Mouse (Mus musculus): Measurements from ENCODE around the gene Pih1d1.
"Not testable (repeated sequence)": the region's sequence is repeated elsewhere in the genome, so short reads cannot be mapped to it uniquely, and the experiment has no call there.

Gene Pih1d1

DNA sequence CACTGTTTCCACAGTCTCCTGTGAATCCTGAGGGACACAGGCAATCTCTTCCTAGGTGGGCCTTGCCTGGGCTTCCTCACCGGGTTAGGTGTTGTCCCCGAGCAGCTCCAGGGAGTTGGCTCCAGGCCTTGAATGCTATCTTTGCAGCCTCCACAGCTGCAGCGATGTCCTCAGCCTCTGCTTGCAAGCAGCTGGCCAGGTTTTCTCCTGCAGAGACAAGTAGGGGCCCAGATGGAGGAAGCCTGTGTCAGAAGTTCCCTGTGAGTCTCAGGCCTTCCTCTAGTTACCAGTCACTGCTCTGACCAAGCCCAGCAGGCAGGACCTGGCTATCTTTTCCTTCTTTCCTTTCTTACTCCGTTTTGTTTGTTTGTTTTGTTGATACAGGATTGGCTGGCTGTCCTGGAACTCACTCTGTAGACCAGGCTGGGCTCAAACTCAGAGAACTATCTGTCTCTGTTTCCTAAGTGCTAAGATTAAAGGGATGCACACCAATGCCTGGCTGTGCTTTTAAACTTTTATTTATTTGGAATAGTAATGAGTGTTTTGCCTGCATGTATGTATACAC, 5.5 kb upstream of the Pih1d1 start:
- no peak for DNase-seq

GRCm38 (mm10) chr7:45149545-45149944, 4.6 kb upstream of the Pih1d1 start:
- peak; percentile 26 for DNase-seq

GRCm38 (mm10) chr7:45150321-45150720, 3.8 kb upstream of the Pih1d1 start:
- DNase-seq, result no peak

DNA sequence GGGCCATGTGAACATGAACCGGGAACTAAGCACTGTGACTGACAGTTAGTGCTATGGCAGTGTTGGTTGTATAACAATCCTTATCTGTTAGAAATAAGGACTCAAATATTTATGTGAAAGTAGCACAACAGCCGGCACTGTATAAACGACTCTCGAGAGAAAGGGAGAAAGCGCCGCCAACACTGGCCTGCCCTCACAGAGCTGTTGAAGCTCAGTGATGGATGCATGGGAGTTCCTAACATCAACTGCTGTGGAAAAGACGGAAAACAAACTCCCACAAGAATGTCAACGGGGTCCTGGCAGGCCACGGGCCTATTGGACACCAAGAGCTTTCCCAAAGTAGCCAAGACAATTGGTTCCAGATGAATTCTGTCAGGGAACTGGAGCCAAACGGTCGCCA, 2.8 kb upstream of the Pih1d1 start:
- DNase-seq, result no peak

DNA sequence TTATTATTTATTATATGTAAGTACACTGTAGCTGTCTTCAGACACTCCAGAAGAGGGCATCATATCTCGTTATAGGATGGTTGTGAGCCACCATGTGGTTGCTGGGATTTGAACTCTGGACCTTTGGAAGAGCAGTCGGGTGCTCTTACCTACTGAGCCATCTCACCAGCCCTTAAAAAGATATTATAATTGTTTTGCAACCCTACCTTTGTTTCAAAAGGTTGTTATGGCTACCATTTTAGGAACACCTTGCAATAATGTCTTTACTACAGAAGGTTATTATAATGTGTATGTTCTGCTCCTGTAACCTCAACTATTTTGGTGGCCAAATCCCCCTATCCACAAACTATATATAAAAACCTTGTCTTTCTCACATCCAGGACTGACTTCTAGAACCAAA, 1.1 kb upstream of the Pih1d1 start:
- DNase-seq, result not testable (repeated sequence)

DNA sequence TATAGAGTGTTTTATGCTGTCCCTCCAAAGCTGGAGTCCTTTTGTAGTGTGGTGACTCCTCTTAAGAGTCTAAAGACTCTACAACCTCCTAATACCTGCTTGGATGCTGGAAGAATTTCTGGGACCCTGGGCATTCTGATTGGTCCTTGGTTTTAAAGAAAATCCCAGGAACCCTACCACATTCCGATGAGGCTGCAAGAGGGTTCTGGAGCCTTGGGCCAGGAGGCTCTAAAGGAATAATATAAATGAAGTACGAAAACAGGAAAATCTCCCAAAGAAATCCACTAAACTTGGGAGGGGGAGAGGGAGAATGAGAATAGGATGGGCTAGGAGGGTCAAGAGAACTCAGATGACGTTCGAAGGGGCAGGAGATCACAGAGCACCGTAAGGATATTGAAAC, 517 bp upstream of the Pih1d1 start:
- no peak for DNase-seq

DNA sequence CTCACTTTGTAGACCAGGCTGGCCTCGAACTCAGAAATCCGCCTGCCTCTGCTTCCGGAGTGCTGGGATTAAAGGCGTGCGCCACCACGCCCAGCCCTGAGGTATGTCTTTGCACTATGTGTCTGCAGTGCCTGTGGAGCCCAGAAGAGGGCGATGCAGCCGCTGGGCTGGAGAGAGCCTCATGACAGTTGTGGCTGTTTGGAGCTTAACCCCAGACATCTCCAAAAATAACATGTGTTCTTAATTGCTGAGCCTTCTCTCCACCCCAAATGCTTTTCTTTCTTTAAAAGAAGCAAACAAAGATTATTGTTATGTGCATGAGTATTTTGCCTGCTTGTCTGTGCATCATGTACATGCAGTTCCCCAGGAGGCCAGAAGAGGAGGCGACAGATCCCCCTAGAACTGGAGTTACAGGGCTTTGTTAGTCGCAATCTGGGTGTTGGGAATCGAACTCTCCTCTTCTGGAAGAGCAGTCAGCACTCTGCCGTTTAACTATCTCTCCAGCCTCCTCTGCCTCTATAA, 951 bp downstream of the Pih1d1 start:
- DNase-seq, result peak; percentile 70

DNA sequence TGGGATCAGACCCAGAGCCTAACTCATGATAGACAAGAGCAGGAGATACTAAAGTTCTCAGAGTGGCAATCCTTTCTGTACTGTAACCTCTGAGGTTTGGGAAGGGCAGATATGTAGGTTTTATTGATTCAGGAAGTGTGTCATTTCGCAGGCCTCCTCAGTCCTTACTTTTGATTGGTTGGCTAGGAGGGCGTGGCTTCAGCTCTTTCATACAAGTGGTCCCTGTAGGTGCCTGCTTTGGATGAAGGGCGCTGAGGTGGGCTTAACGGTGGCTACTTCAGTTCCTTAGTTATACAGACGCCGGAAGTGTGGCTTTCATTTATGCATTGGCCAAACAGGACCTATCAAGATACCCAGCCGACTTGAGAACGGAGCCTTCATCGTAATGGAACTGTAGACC, 1.5 kb downstream of the Pih1d1 start:
- no peak for DNase-seq

GRCm38 (mm10) chr7:45156206-45156605, 2.1 kb downstream of the Pih1d1 start:
- no peak for DNase-seq

GRCm38 (mm10) chr7:45157459-45157858, 3.4 kb downstream of the Pih1d1 start:
- no peak for DNase-seq

DNA sequence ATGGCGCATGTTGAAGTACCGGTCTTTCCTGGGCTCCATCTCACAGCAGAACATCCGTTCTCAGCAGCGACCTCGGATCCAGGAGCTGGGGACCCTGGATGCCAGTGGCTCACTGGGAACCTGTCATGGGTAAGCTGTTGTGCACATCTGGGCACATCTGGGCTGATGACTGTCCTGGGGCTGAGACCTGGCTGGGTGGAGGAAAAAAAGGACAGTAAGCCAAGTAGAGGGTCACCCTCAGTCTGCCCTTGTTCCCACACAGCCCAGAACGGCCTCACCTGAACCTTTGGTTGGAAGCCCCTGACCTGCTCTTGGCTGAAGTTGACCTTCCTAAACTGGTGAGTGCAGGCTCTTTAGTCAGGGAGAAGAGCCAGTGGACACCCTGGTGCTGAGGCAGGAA, 4.9 kb downstream of the Pih1d1 start:
- no peak for DNase-seq

DNA sequence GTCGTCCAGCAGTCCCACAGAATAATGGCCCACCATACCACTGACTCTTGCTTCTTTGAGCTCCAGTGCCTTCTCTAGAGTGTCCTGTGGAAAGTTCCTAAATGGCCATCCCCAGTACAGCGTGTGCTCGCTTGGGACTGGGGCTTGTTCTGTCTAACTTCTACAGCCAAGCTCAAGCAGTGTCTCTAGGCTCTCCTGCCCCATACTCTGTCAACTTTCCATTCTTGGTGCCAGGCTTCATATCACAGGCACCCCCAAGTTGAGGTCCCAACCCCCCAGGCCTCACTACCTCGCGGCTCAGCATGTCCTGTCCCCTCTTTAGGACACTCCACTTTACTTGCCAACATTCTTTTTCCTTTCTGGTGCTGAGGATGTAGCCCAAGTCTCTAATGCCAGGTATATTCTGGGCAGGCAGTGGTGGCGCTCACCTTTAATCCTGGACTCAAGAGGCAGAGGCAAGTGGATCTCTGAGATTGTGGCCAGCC, 6.3 kb downstream of the Pih1d1 start:
- no peak for DNase-seq

DNA sequence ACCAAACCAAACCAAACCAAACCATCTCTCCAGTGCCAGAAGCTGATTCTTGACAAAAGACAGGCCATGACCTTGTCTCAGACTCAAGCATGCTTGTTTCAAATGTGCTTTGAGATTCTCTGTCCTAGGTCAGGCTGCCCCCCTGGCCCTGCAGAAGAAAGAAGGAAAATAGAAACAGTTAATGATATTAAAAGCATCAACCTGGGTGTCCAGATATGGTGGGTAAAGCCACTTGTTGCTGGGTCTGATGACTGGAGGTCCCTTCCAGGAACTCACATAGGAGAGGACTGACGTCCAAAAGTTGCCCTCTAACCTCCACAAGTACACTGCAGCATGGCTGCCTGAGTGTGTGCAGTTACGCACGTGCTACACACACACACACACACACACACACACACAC, 6.8 kb downstream of the Pih1d1 start:
- DNase-seq, result no peak

GRCm38 (mm10) chr7:45161612-45162473, 7.7 kb downstream of the Pih1d1 start:
- peak; percentile 89 for DNase-seq

GRCm38 (mm10) chr7:45162551-45162950, 8.4 kb downstream of the Pih1d1 start:
- no peak for DNase-seq

GRCm38 (mm10) chr7:45162996-45163615, 9.0 kb downstream of the Pih1d1 start:
- DNase-seq, result no peak

DNA sequence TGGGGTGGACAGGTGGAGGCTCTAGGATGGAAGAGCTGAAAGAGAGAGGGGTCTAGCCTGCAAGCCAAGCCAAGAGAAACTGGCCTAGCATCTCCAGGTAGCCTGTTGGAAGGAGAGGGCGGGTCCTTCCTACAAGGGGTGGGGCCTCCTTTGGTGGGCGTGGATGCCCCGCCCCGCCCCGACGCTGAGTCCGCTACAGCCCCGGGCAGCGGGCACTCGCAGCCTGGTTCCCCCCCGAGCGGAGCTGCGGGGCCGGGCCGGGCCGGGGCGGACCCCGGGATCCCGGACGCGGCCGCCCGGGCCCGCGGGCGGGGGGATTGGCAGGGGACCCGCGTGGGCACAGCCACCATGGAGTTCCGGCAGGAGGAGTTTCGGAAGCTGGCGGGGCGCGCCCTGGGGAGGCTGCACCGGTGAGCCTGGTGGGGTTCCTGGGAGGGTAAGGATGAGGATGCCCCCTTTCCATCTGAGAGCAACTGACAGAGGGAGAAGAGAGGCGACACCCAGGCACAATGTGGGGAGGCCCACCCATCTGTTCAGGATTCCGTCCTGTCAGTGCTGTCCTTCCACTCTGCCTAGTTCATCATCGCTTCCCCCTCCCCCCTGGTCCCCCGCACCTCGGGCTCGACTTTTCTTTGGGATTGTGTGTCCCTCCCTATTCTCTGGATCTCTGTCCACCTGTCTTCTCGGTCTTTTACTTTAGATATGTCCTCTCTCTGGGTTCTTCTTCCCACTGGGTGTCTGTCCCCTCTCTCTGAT, 9.8 kb downstream of the Pih1d1 start, which contains the start of gene Slc17a7:
Slc17a7 (plus strand) TSS at position 215 of the 756 bp plus-strand sequence.
- peak; percentile 31 for DNase-seq

- DNase-seq, result no peak
These were observed 10.7 kb downstream of the Pih1d1 start for GRCm38 (mm10) chr7:45164833-45165232.

- no peak for DNase-seq
These were observed 11.6 kb downstream of the Pih1d1 start for GRCm38 (mm10) chr7:45165701-45166100.

- no peak for DNase-seq
These were observed 12.9 kb downstream of the Pih1d1 start for GRCm38 (mm10) chr7:45166950-45167401.

DNA sequence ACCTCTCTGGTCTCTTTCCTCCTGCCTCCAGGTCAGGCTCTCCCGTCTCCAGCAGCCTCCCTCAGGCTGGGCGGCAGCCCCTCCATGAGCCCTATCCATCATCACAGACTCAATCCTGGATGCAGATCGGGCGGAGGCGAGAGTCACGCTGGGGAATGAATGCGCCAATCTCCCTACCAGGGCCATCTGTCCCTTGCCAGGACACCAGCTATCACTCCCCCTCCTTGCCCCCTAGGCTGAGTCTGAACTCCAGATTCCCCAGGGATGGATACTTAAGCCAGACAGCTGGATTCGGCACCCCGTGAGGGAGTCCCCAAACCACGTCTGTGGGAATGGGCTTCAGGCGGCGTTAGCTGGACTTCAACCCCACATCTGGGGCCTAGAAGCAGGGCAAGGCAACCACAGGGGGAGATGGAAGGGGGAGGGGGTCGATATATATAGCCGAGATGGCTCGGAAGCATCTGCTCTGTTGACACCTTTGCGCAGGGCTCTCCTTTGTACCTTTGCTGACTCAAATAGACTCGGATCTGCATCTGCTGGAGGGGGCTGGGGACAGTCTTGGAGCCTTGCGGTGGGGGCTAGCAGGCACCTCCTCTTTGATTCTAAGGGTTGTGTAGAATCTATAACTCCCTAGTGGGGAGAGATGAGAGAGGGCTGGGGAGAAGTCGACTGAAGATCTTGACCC, 13.8 kb downstream of the Pih1d1 start:
- no peak for DNase-seq

GRCm38 (mm10) chr7:45168656-45169055, 14.6 kb downstream of the Pih1d1 start:
- no peak for DNase-seq
